Mouse (Mus musculus) forebrain, postnatal 0 days (tissue): ENCODE data around the gene Eid2. TPM values are rescaled to one million over a fixed set of nuclear protein-coding genes. Genes with fewer than 3 reads are reported as not detected.
A peak's percentile ranks its signal among the peaks of the same experiment; 100 is the strongest.

Experiments used
- ATAC-seq: fragments of 200-750 bp; cut with Nextera tagmentation; 2 replicates; pipeline ENCODE4 v1.8.0; 2017; ENCODE audit warnings: mild to moderate bottlenecking, moderate library complexity
- DNase-seq: peaks from one replicate; pipeline ENCODE4 v3.0.0-alpha.2; 2015
- H3K27ac ChIP-seq: fragments of 300-500 bp; sonication (generic); 2 replicates; pipeline ENCODE4 v1.5.1; 2014; ENCODE audit warnings: low read depth, mild to moderate bottlenecking, antibody characterized with exemption, low read length, moderate library complexity, mixed read lengths
- H3K27me3 ChIP-seq: fragments of 300-500 bp; sonication (generic); 2 replicates; pipeline ENCODE4 v1.6.1; 2014; ENCODE audit warnings: mild to moderate bottlenecking, low read length, mixed read lengths; ENCODE audit not compliant: insufficient read depth
- H3K36me3 ChIP-seq: fragments of 300-500 bp; sonication (generic); 2 replicates; pipeline ENCODE4 v1.6.1; 2014; ENCODE audit warnings: mild to moderate bottlenecking, moderate library complexity; ENCODE audit not compliant: insufficient read depth
- H3K4me1 ChIP-seq: fragments of 300-500 bp; sonication (generic); 2 replicates; pipeline ENCODE4 v1.6.1; 2014; ENCODE audit warnings: antibody characterized with exemption; ENCODE audit not compliant: insufficient read depth
- H3K4me2 ChIP-seq: fragments of 300-500 bp; sonication (generic); 2 replicates; pipeline ENCODE4 v1.6.1; 2014; ENCODE audit warnings: low read depth, mild to moderate bottlenecking, moderate library complexity
- H3K4me3 ChIP-seq: fragments of 300-500 bp; sonication (generic); 2 replicates; pipeline ENCODE4 v1.5.1; 2014; ENCODE audit warnings: low read depth, low read length, mixed read lengths
- H3K9ac ChIP-seq: fragments of 300-500 bp; sonication (generic); 2 replicates; pipeline ENCODE4 v1.6.1; 2014; ENCODE audit warnings: mild to moderate bottlenecking
- H3K9me3 ChIP-seq: fragments of 300-500 bp; sonication (generic); 2 replicates; pipeline ENCODE4 v1.6.1; 2016; ENCODE audit warnings: low read length
- CTCF ChIP-seq: sonication (generic); IDR thresholded peaks from 2 replicates; pipeline ENCODE4 v1.5.1; 2016; ENCODE audit warnings: antibody characterized with exemption, control low read depth, low read depth
- WGBS: fragments of 180-500 bp; shearing (Covaris S2); extraction: QIAGEN DNeasy Blood & Tissue Kit; methylation state at CpG from one replicate; pipeline ENCODE4 v1.1.7; 2014; 5-methylcytosine and 5-hydroxymethylcytosine counted together
- polyA plus RNA-seq: library from polyadenylated mRNA; unstranded; fragments of >200 nt; fragmentation: Nextera tagmentation; extraction: Ambion mirVana; gene quantifications from 2 replicates; pipeline ENCODE4 v1.2.1, GENCODE M21; 2015
- total RNA-seq: library from RNA; depleted of rRNA; stranded (reverse); fragments of >200 nt; gene quantifications from 2 replicates; pipeline ENCODE4 v1.2.3, GENCODE M21; 2014

Gene Eid2
- total and polyA plus RNA-seq, 2 experiments from 2014 or later = 26.7 to 101 TPM

- WGBS = 91% methylated on average over 6 of the region's 6 CpGs
- DNase-seq (no peak), ATAC-seq (no peak)
- Histone ChIP-seq H3K9ac (no peak overlapping the region), H3K4me2 (no peak overlapping the region), H3K4me1 (no peaks in the 10 kb centered on the region), H3K4me3 (no peak overlapping the region), H3K9me3 (no peaks in the 10 kb centered on the region), H3K27ac (no peak overlapping the region), H3K27me3 (no peaks in the 10 kb centered on the region), H3K36me3 (no peaks in the 10 kb centered on the region)
- no peak for TF ChIP-seq CTCF
These were observed 13.1 kb upstream of the Eid2 start for GRCm38 (mm10) chr7:28254591-28254990.

GRCm38 (mm10) chr7:28255476-28255875 is 12.2 kb upstream of the Eid2 start:
- H3K4me3 ChIP-seq = no peak overlapping the region
- WGBS = 87% methylated on average over 6 of the region's 6 CpGs
- H3K4me2 ChIP-seq = no peak overlapping the region
- no peaks in the 10 kb centered on the region for H3K36me3 ChIP-seq
- DNase-seq (no peak), ATAC-seq (no peak)
- no peaks in the 10 kb centered on the region for H3K27me3 ChIP-seq
- peak; percentile 43 for TF ChIP-seq CTCF
- H3K4me1 ChIP-seq = no peaks in the 10 kb centered on the region
- no peaks in the 10 kb centered on the region for H3K9me3 ChIP-seq
- H3K9ac ChIP-seq = no peak overlapping the region
- H3K27ac ChIP-seq = no peak overlapping the region

DNA sequence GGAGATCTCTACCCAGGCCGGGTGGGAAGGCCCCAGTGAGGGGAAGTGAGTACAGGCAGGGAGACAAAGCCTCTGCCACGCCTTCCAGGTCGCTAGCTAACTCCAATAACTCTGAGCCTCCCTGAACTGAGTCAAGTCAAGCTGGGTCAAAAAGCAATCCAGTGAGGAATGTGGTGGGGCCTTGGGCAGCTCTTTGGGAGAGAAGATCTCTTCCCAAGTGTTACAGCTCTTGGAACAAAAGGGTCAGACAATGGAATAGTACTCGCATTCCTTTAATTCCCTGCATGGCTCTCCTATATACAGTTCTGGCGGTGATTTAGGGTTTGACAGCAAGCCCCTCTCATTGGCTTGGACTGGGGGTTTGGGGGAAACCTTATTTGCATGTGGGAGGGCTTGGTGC is 4.8 kb upstream of the Eid2 start:
- no peak overlapping the region for H3K4me3 ChIP-seq
- ATAC-seq = no peak
- WGBS = 48% methylated on average over 5 of the region's 5 CpGs

DNA sequence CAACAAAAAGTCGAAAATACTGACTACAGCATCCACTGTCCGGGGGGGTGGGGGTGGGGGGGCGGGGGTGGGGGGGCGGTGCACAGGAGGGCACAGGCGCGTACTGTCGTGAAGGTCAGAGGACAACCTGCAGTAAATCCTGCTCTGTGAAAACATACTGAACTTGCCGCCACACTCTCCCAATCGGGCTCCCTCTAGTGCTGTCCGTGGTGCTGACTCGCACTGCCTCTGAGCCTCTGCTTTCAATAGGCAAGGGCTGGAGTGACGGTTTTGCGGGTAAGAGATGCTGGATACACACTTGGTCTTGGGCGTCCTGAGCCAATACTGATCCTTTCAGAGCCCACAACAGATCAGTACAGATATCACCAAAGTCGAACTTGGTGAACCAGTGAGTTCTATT is 3.9 kb upstream of the Eid2 start:
- Histone ChIP-seq H3K4me1 (no peaks in the 10 kb centered on the region), H3K4me2 (no peak overlapping the region), H3K27me3 (no peaks in the 10 kb centered on the region), H3K9ac (no peak overlapping the region), H3K9me3 (no peaks in the 10 kb centered on the region), H3K27ac (no peak overlapping the region), H3K36me3 (no peaks in the 10 kb centered on the region), H3K4me3 (no peak overlapping the region)
- no peak for DNase-seq
- ATAC-seq = no peak
- TF ChIP-seq CTCF = peak; percentile 27
- WGBS = 6% methylated on average over 15 of the region's 15 CpGs

More for the DNA sequence above, 4.8 kb upstream of the Eid2 start:
- no peaks in the 10 kb centered on the region for H3K4me1 ChIP-seq
- no peaks in the 10 kb centered on the region for H3K36me3 ChIP-seq
- no peak for TF ChIP-seq CTCF
- no peaks in the 10 kb centered on the region for H3K9me3 ChIP-seq
- H3K27me3 ChIP-seq = no peaks in the 10 kb centered on the region
- DNase-seq = no peak
- H3K9ac ChIP-seq = no peak overlapping the region
- no peak overlapping the region for H3K4me2 ChIP-seq
- no peak overlapping the region for H3K27ac ChIP-seq

DNA sequence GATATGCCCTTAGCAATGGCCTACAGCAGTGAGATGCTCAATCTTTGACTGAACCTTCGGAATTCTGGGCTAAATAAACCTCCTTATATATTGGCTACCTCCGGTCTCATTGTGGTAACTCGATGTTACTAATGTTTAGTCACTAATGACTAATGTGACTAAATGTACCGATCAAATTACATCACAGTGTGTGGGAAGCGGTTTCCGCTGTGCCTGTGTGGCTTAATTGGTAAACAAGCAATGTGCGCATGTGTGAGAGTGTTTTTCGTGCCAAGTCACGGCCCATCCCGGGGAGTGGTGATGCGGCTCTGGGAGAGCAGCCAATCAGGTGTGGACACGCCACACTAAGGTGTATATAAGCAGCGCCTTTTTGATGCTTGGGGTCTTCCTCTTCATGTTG is 2.3 kb upstream of the Eid2 start:
- no peak overlapping the region for H3K4me2 ChIP-seq
- H3K27me3 ChIP-seq = no peaks in the 10 kb centered on the region
- no peaks in the 10 kb centered on the region for H3K9me3 ChIP-seq
- H3K9ac ChIP-seq = no peak overlapping the region
- no peak for TF ChIP-seq CTCF
- WGBS = 80% methylated on average over 13 of the region's 13 CpGs
- DNase-seq (no peak), ATAC-seq (no peak)
- no peak overlapping the region for H3K4me3 ChIP-seq
- no peak overlapping the region for H3K27ac ChIP-seq
- H3K36me3 ChIP-seq = no peaks in the 10 kb centered on the region
- H3K4me1 ChIP-seq = no peaks in the 10 kb centered on the region

GRCm38 (mm10) chr7:28268042-28268531 is 406 bp downstream of the Eid2 start:
- H3K36me3 ChIP-seq = peaks cover 5% of the 10 kb centered on the region
- peak overlapping the region; percentile 97 for H3K4me3 ChIP-seq
- no peaks in the 10 kb centered on the region for H3K27me3 ChIP-seq
- 3% methylated on average over 60 of the region's 62 CpGs for WGBS
- H3K27ac ChIP-seq = peak overlapping the region; percentile 93
- H3K4me2 ChIP-seq = peak overlapping the region; percentile 80
- H3K9me3 ChIP-seq = no peaks in the 10 kb centered on the region
- ATAC-seq (peak; percentile 76), DNase-seq (peak; percentile 61)
- no peaks in the 10 kb centered on the region for H3K4me1 ChIP-seq
- peak overlapping the region; percentile 95 for H3K9ac ChIP-seq
- no peak for TF ChIP-seq CTCF

GRCm38 (mm10) chr7:28268576-28268975 is 895 bp downstream of the Eid2 start:
- Histone ChIP-seq H3K4me2 (peak overlapping the region; percentile 80), H3K27ac (peak overlapping the region; percentile 93), H3K9me3 (no peaks in the 10 kb centered on the region), H3K27me3 (no peaks in the 10 kb centered on the region), H3K9ac (peak overlapping the region; percentile 95), H3K4me1 (no peaks in the 10 kb centered on the region), H3K4me3 (peak overlapping the region; percentile 97), H3K36me3 (peaks cover 10% of the 10 kb centered on the region)
- no peak for ATAC-seq
- no peak for DNase-seq
- 33% methylated on average over 16 of the region's 16 CpGs for WGBS
- no peak for TF ChIP-seq CTCF
